Mouse (Mus musculus): Measurements from ENCODE around the gene Pcolce2. TPM values are rescaled to one million over a fixed set of nuclear protein-coding genes. Genes with fewer than 3 reads are reported as not detected.

Pcolce2 gene
- polyA plus RNA-seq, 1 experiment from 2014 or later, result 20.6 TPM

- H3K4me3 ChIP-seq (ENCODE audit: low read depth, low read length), result no peak overlapping the region
- WGBS (ENCODE audit: insufficient replicate concordance), result 42% methylated on average over 7 of the region's 7 CpGs
- 0 out of 2 replicates have a peak overlapping the region, but pooled peaks have one; percentile 11 for H3K27ac ChIP-seq (ENCODE audit: low read depth)
- H3K9me3 ChIP-seq (ENCODE audit: low read length), result no peaks in the 10 kb centered on the region
- no peaks in the 10 kb centered on the region for H3K36me3 ChIP-seq (replicated peaks; ENCODE audit: insufficient read depth, low read length)
- H3K27me3 ChIP-seq (ENCODE audit: insufficient read depth, low read length), result peaks cover 7% of the 10 kb centered on the region
- ATAC-seq (peak; percentile 32; the same call in 1 of the 2 replicates), DNase-seq (peak; percentile 26)
- H3K4me2 ChIP-seq (ENCODE audit: low read depth, low read length), result peak overlapping the region; percentile 41
- no peak overlapping the region for H3K9ac ChIP-seq (replicated peaks)
- TF ChIP-seq CTCF (IDR thresholded peaks at IDR 0.05; ENCODE audit: low read depth) (no peak), EP300 (IDR thresholded peaks at IDR 0.05; ENCODE audit: low read depth) (no peak)
- no peaks in the 10 kb centered on the region for H3K4me1 ChIP-seq (ENCODE audit: insufficient read depth)
These were observed 107.6 kb downstream of the Pcolce2 start for GRCm38 (mm10) chr9:95744845-95745613.

- H3K36me3 ChIP-seq (replicated peaks; ENCODE audit: insufficient read depth, low read length), result no peaks in the 10 kb centered on the region
- peak; percentile 48 for ATAC-seq
- H3K4me3 ChIP-seq (ENCODE audit: low read depth, low read length), result no peak overlapping the region
- peaks cover 9% of the 10 kb centered on the region for H3K27me3 ChIP-seq (ENCODE audit: insufficient read depth, low read length)
- 0 out of 2 replicates have a peak overlapping the region, but pooled peaks have one; percentile 5 for H3K27ac ChIP-seq (ENCODE audit: low read depth)
- H3K9me3 ChIP-seq (ENCODE audit: low read length), result no peaks in the 10 kb centered on the region
- WGBS (ENCODE audit: insufficient replicate concordance), result 76% methylated on average over 5 of the region's 5 CpGs
- H3K4me2 ChIP-seq (ENCODE audit: low read depth, low read length), result no peak overlapping the region
- no peak overlapping the region for H3K9ac ChIP-seq (replicated peaks)
- DNase-seq, result no peak
- TF ChIP-seq EP300 (IDR thresholded peaks at IDR 0.05; ENCODE audit: low read depth) (no peak), CTCF (IDR thresholded peaks at IDR 0.05; ENCODE audit: low read depth) (no peak)
- H3K4me1 ChIP-seq (ENCODE audit: insufficient read depth), result no peaks in the 10 kb centered on the region
These were observed 109.9 kb downstream of the Pcolce2 start for GRCm38 (mm10) chr9:95747298-95747697.

Other genes starting within 250 kb of the Pcolce2 start
- 0.29 and 0.49 TPM in 2 replicates for gene Chst2, start 230.9 kb upstream of the Pcolce2 start, polyA plus RNA-seq (2015; fragmentation: Nextera tagmentation; extraction: Ambion mirVana)
- 56.5 and 60.9 TPM in 2 replicates for gene U2surp, start 125.6 kb upstream of the Pcolce2 start, polyA plus RNA-seq (2015; fragmentation: Nextera tagmentation; extraction: Ambion mirVana)
- gene Paqr9, start 77.9 kb upstream of the Pcolce2 start, polyA plus RNA-seq (2015; fragmentation: Nextera tagmentation; extraction: Ambion mirVana), result 63.6 and 68.7 TPM in 2 replicates
- 0.95 and 1.2 TPM in 2 replicates for gene Trpc1, start 112.8 kb downstream of the Pcolce2 start, polyA plus RNA-seq (2015; fragmentation: Nextera tagmentation; extraction: Ambion mirVana)
- gene Pls1, start 207.7 kb downstream of the Pcolce2 start, polyA plus RNA-seq (2015; fragmentation: Nextera tagmentation; extraction: Ambion mirVana), result 19.4 and 20.6 TPM in 2 replicates
- 3.8 TPM in 2 replicates for gene Atr, start 220.0 kb downstream of the Pcolce2 start, polyA plus RNA-seq (2015; fragmentation: Nextera tagmentation; extraction: Ambion mirVana)